Comparison of ENCODE assay signal across 26 mouse cellular contexts in genomic region chr4:115748181-115748580, GRCm38 (mm10). TPM values are rescaled to one million over a fixed set of nuclear protein-coding genes. Genes with fewer than 3 reads are reported as not detected.
DNase-seq lines count a peak whose midpoint lies in the region; ATAC-seq and TF ChIP-seq lines count a peak whose summit lies in the region.
"Had no signal": no experiment of that assay in that cellular context is flagged by ENCODE, and none has a peak within 500 bp of the region (broad histone marks: within the 10 kb centered on the region; RNA-seq: fewer than 3 reads in every experiment).

No protein-coding gene starts in this region.

- H3K4me1 ChIP-seq in intestine, embryonic 15.5 days (replicated peaks): no peaks in the 10 kb centered on the region
- H3K4me1 ChIP-seq in intestine, postnatal 0 days (replicated peaks; ENCODE audit: control insufficient read depth, insufficient read depth, low read length): no peaks in the 10 kb centered on the region
- H3K4me1 ChIP-seq: embryonic facial prominence, embryonic 15.5 days; forebrain, embryonic 10.5 days; forebrain, embryonic 12.5 days had no signal

- H3K27ac ChIP-seq in intestine, embryonic 15.5 days: no peak overlapping the region
- H3K27ac ChIP-seq in intestine, postnatal 0 days (ENCODE audit: low read depth, low read length): peak overlapping the region; percentile 8; the same call in 1 of the 2 replicates
- H3K27ac ChIP-seq in left cerebral cortex, adult 2 months: no peak overlapping the region
- H3K27ac ChIP-seq: embryonic facial prominence, embryonic 13.5 days; embryonic facial prominence, embryonic 15.5 days; forebrain, embryonic 10.5 days; forebrain, embryonic 12.5 days had no signal

- no peak overlapping the region for H3K9ac ChIP-seq in intestine, embryonic 15.5 days
- H3K9ac ChIP-seq in intestine, postnatal 0 days (ENCODE audit: low read depth, low read length): no peak overlapping the region
- H3K9ac ChIP-seq: embryonic facial prominence, embryonic 13.5 days; embryonic facial prominence, embryonic 15.5 days; forebrain, embryonic 12.5 days had no signal

- intact Hi-C loops in left cerebral cortex, adult 2 months (cut with DNase I): no loop called here

- no peak for DNase-seq in left cerebral cortex, adult 2 months (ENCODE audit: extremely low spot score in 1 of 2, low spot score in 2 of 2)
- no peak for DNase-seq in testis, postnatal 14 days (ENCODE audit: low spot score)
- DNase-seq in retina, postnatal 1 day: no peak
- DNase-seq: adrenal gland, adult 2 months; adrenal gland, postnatal 10 days; adrenal gland, postnatal 25 days; cerebellum, adult 11 months; cerebellum, adult 18-20 months; cerebellum, adult 8-10 months; cerebellum, adult 9-11 months; cerebellum, postnatal 14 days; cerebellum, postnatal 36 days; embryo, embryonic 11 days had no signal

- ATAC-seq in intestine, embryonic 15.5 days: peak; percentile 72
- peak; percentile 61; the same call in 1 of the 2 replicates for ATAC-seq in intestine, postnatal 0 days
- ATAC-seq: forebrain, embryonic 14.5 days; forebrain, embryonic 16.5 days had no signal

- no peak for TF ChIP-seq CTCF in intestine, postnatal 0 days (IDR thresholded peaks at IDR 0.05; ENCODE audit: low read depth)
- no peak for TF ChIP-seq CTCF in left cerebral cortex, adult 2 months (IDR thresholded peaks at IDR 0.05)

- H3K9me3 ChIP-seq in intestine, embryonic 15.5 days: no peaks in the 10 kb centered on the region
- no peaks in the 10 kb centered on the region for H3K9me3 ChIP-seq in intestine, postnatal 0 days (ENCODE audit: control insufficient read depth)
- H3K9me3 ChIP-seq: embryonic facial prominence, embryonic 13.5 days; embryonic facial prominence, embryonic 15.5 days; forebrain, embryonic 10.5 days; forebrain, embryonic 12.5 days had no signal

- WGBS in intestine, embryonic 15.5 days: 28% methylated on average over 1 of the region's 1 CpGs
- WGBS in intestine, postnatal 0 days: 32% methylated on average over 1 of the region's 1 CpGs

- no peak overlapping the region for H3K4me2 ChIP-seq in intestine, embryonic 15.5 days (replicated peaks)
- H3K4me2 ChIP-seq in intestine, postnatal 0 days (replicated peaks; ENCODE audit: low read depth): no peak overlapping the region
- H3K4me2 ChIP-seq: embryonic facial prominence, embryonic 13.5 days; embryonic facial prominence, embryonic 15.5 days; forebrain, embryonic 12.5 days had no signal

- H3K4me3 ChIP-seq in intestine, embryonic 15.5 days (replicated peaks): no peak overlapping the region
- no peak overlapping the region for H3K4me3 ChIP-seq in intestine, postnatal 0 days (ENCODE audit: low read depth, low read length)
- no peak overlapping the region for H3K4me3 ChIP-seq in left cerebral cortex, adult 2 months
- H3K4me3 ChIP-seq: embryonic facial prominence, embryonic 13.5 days; embryonic facial prominence, embryonic 15.5 days; erythroblast, embryonic 14.5 days; forebrain, embryonic 10.5 days; forebrain, embryonic 12.5 days had no signal

- H3K27me3 ChIP-seq in intestine, embryonic 15.5 days (replicated peaks): no peaks in the 10 kb centered on the region
- no peaks in the 10 kb centered on the region for H3K27me3 ChIP-seq in intestine, postnatal 0 days (replicated peaks; ENCODE audit: control insufficient read depth, insufficient read depth, low read length)
- H3K27me3 ChIP-seq: embryonic facial prominence, embryonic 13.5 days; embryonic facial prominence, embryonic 15.5 days; forebrain, embryonic 12.5 days had no signal

- 0 out of 2 replicates have a peak, but pooled peaks cover 3% of the 10 kb centered on the region for H3K36me3 ChIP-seq in intestine, embryonic 15.5 days
- peaks cover 28% of the 10 kb centered on the region; the same call in 1 of the 2 replicates for H3K36me3 ChIP-seq in intestine, postnatal 0 days (ENCODE audit: control insufficient read depth, insufficient read depth)

RNA-seq across cellular contexts. Expression of gene Efcab14, which starts 10.6 kb away (rescaled TPM):
- 31.2 and 32.0 TPM in 2 replicates for polyA plus RNA-seq in intestine, embryonic 15.5 days (2015; fragmentation: Nextera tagmentation; extraction: Ambion mirVana)
- 33.3 and 35.0 TPM in 2 replicates for polyA plus RNA-seq in intestine, postnatal 0 days (2015; fragmentation: Nextera tagmentation; extraction: Ambion mirVana)
- 10 to 100 TPM; 50.7 to 52.5 TPM for total RNA-seq in left cerebral cortex, adult 2 months (2021)

RNA-seq across cellular contexts. Expression of gene Tex38, which starts 32.6 kb away (rescaled TPM):
- polyA plus RNA-seq in intestine, embryonic 15.5 days (2015; fragmentation: Nextera tagmentation; extraction: Ambion mirVana): 0.21 and 0.30 TPM in 2 replicates
- 0.33 and 0.44 TPM in 2 replicates for polyA plus RNA-seq in intestine, postnatal 0 days (2015; fragmentation: Nextera tagmentation; extraction: Ambion mirVana)
- total RNA-seq in left cerebral cortex, adult 2 months (2021): under 1 TPM in 1 of 2 experiments, not detected in 1; 0.75 TPM
- total RNA-seq: ES-E14, MEL had no signal
- polyA plus RNA-seq: C2C12; embryonic facial prominence, embryonic 11.5 days; erythroblast, embryonic 14.5 days; forebrain, embryonic 14.5 days had no signal

RNA-seq across cellular contexts. Expression of gene Atpaf1, which starts 36.4 kb away (rescaled TPM):
- 62.4 and 63.5 TPM in 2 replicates for polyA plus RNA-seq in intestine, embryonic 15.5 days (2015; fragmentation: Nextera tagmentation; extraction: Ambion mirVana)
- polyA plus RNA-seq in intestine, postnatal 0 days (2015; fragmentation: Nextera tagmentation; extraction: Ambion mirVana): 40.8 and 43.2 TPM in 2 replicates
- total RNA-seq in left cerebral cortex, adult 2 months (2021): 10 to 100 TPM; 74.6 to 74.8 TPM
